Mouse (Mus musculus): ENCODE data around the gene Dnajb13.
A peak's percentile ranks its signal among the peaks of the same experiment; 100 is the strongest.

Dnajb13 gene

GRCm38 (mm10) chr7:100514573-100514972, at the start of gene Dnajb13:
Dnajb13 (minus strand) TSS chr7:100514960.
- no peak for DNase-seq (ENCODE audit: extremely low spot score)

GRCm38 (mm10) chr7:100561861-100562587, 47.3 kb upstream of the Dnajb13 start:
- no peak for DNase-seq (ENCODE audit: extremely low spot score)

- no peak for DNase-seq (ENCODE audit: extremely low spot score)
These were observed 44.6 kb upstream of the Dnajb13 start for GRCm38 (mm10) chr7:100559331-100559730.

GRCm38 (mm10) chr7:100557241-100557640, 42.5 kb upstream of the Dnajb13 start:
- no peak for DNase-seq (ENCODE audit: extremely low spot score)

GRCm38 (mm10) chr7:100555431-100555951, 40.7 kb upstream of the Dnajb13 start:
- peak; percentile 19 for DNase-seq (ENCODE audit: extremely low spot score)

- DNase-seq (ENCODE audit: extremely low spot score): no peak
These were observed 40.2 kb upstream of the Dnajb13 start for GRCm38 (mm10) chr7:100554939-100555338.

- no peak for DNase-seq (ENCODE audit: extremely low spot score)
These were observed 35.7 kb upstream of the Dnajb13 start for GRCm38 (mm10) chr7:100550338-100551007.

- no peak for DNase-seq (ENCODE audit: extremely low spot score)
These were observed 35.0 kb upstream of the Dnajb13 start for GRCm38 (mm10) chr7:100549796-100550195.

- no peak for DNase-seq (ENCODE audit: extremely low spot score)
These were observed 32.9 kb upstream of the Dnajb13 start for GRCm38 (mm10) chr7:100547631-100548030.

GRCm38 (mm10) chr7:100544437-100544836, 29.7 kb upstream of the Dnajb13 start:
- DNase-seq (ENCODE audit: extremely low spot score): no peak

- DNase-seq (ENCODE audit: extremely low spot score): no peak
These were observed 24.8 kb upstream of the Dnajb13 start for GRCm38 (mm10) chr7:100539516-100539915.

GRCm38 (mm10) chr7:100537519-100537902, 22.8 kb upstream of the Dnajb13 start:
- no peak for DNase-seq (ENCODE audit: extremely low spot score)

- peak; percentile 90 for DNase-seq (ENCODE audit: extremely low spot score)
These were observed 22.2 kb upstream of the Dnajb13 start, which contains the start of gene Coa4 for GRCm38 (mm10) chr7:100536804-100537518. Coa4 (plus strand) TSS chr7:100537071.

GRCm38 (mm10) chr7:100535831-100536230, 21.1 kb upstream of the Dnajb13 start:
- DNase-seq (ENCODE audit: extremely low spot score): no peak

GRCm38 (mm10) chr7:100534216-100534615, 19.5 kb upstream of the Dnajb13 start:
- no peak for DNase-seq (ENCODE audit: extremely low spot score)

- no peak for DNase-seq (ENCODE audit: extremely low spot score)
These were observed 18.7 kb upstream of the Dnajb13 start for GRCm38 (mm10) chr7:100533503-100533902.

GRCm38 (mm10) chr7:100530766-100531165, 16.0 kb upstream of the Dnajb13 start:
- DNase-seq (ENCODE audit: extremely low spot score): no peak

- no peak for DNase-seq (ENCODE audit: extremely low spot score)
These were observed 9.9 kb upstream of the Dnajb13 start for GRCm38 (mm10) chr7:100524669-100525068.

GRCm38 (mm10) chr7:100522222-100522621, 7.5 kb upstream of the Dnajb13 start:
- DNase-seq (ENCODE audit: extremely low spot score): no peak

GRCm38 (mm10) chr7:100520663-100521285, 6.0 kb upstream of the Dnajb13 start:
- DNase-seq (ENCODE audit: extremely low spot score): peak; percentile 83

GRCm38 (mm10) chr7:100520204-100520603, 5.4 kb upstream of the Dnajb13 start:
- no peak for DNase-seq (ENCODE audit: extremely low spot score)

GRCm38 (mm10) chr7:100511602-100512001, 3.2 kb downstream of the Dnajb13 start:
- no peak for DNase-seq (ENCODE audit: extremely low spot score)

Measured in embryo, embryonic 9.5 days (tissue).